Mouse (Mus musculus) kidney, embryonic 16.5 days (tissue): ENCODE data around the gene Gdnf. TPM values are rescaled to one million over a fixed set of nuclear protein-coding genes. Genes with fewer than 3 reads are reported as not detected.

Source experiments
- ATAC-seq: fragments of 200-750 bp; cut with Nextera tagmentation; 2 replicates; pipeline ENCODE4 v1.8.0; 2017; ENCODE audit warnings: moderate TSS enrichment; ENCODE audit not compliant: low FRiP score, low TSS enrichment
- H3K27ac ChIP-seq: fragments of 300-500 bp; sonication (generic); 2 replicates; pipeline ENCODE4 v1.5.1; 2014; ENCODE audit warnings: low read length
- H3K27me3 ChIP-seq: fragments of 300-500 bp; sonication (generic); 2 replicates; pipeline ENCODE4 v1.6.1; 2014; ENCODE audit warnings: low read length, control low read depth, mixed read lengths; ENCODE audit not compliant: insufficient read depth
- H3K36me3 ChIP-seq: fragments of 300-500 bp; sonication (generic); 2 replicates; pipeline ENCODE4 v1.6.1; 2014; ENCODE audit warnings: low read length, control low read depth, mixed read lengths; ENCODE audit not compliant: insufficient read depth
- H3K4me1 ChIP-seq: fragments of 300-500 bp; sonication (generic); 2 replicates; pipeline ENCODE4 v1.6.1; 2014; ENCODE audit warnings: low read length, control low read depth, mixed read lengths; ENCODE audit not compliant: insufficient read depth
- H3K4me2 ChIP-seq: fragments of 300-500 bp; sonication (generic); replicated peaks from 2 replicates; pipeline ENCODE4 v1.6.1; 2014; ENCODE audit warnings: low read depth, low read length
- H3K4me3 ChIP-seq: fragments of 300-500 bp; sonication (generic); 2 replicates; pipeline ENCODE4 v1.5.1; 2014; ENCODE audit warnings: mild to moderate bottlenecking, low read length
- H3K9ac ChIP-seq: fragments of 300-500 bp; sonication (generic); replicated peaks from 2 replicates; pipeline ENCODE4 v1.6.1; 2014; ENCODE audit warnings: low read length
- H3K9me3 ChIP-seq: fragments of 300-500 bp; sonication (generic); 2 replicates; pipeline ENCODE4 v1.6.1; 2016; ENCODE audit warnings: low read length, control low read depth
- WGBS: fragments of 180-500 bp; shearing (Covaris S2); extraction: QIAGEN DNeasy Blood & Tissue Kit; methylation state at CpG from one replicate; pipeline ENCODE4 v1.1.7; 2014; 5-methylcytosine and 5-hydroxymethylcytosine counted together
- polyA plus RNA-seq: library from polyadenylated mRNA; unstranded; fragments of >200 nt; fragmentation: Nextera tagmentation; extraction: Ambion mirVana; gene quantifications from 2 replicates; pipeline ENCODE4 v1.2.1, GENCODE M21; 2015

The Gdnf gene
- polyA plus RNA-seq, 1 experiment from 2014 or later = 6.8 TPM

GRCm38 (mm10) chr15:7857418-7857817 is 46.8 kb downstream of the Gdnf start:
- H3K4me2 ChIP-seq = no peak overlapping the region

GRCm38 (mm10) chr15:7858841-7859240 is 48.2 kb downstream of the Gdnf start:
- Histone ChIP-seq H3K4me1 (no peaks in the 10 kb centered on the region), H3K36me3 (no peaks in the 10 kb centered on the region), H3K9ac (no peak overlapping the region), H3K4me2 (no peak overlapping the region), H3K9me3 (no peaks in the 10 kb centered on the region), H3K27me3 (no peaks in the 10 kb centered on the region), H3K27ac (no peak overlapping the region), H3K4me3 (no peak overlapping the region)
- 80% methylated on average over 5 of the region's 5 CpGs for WGBS
- no peak for ATAC-seq

More at GRCm38 (mm10) chr15:7857418-7857817, 46.8 kb downstream of the Gdnf start:
- H3K27ac ChIP-seq = no peak overlapping the region
- ATAC-seq = no peak
- H3K4me3 ChIP-seq = no peak overlapping the region
- no peak overlapping the region for H3K9ac ChIP-seq
- H3K4me1 ChIP-seq = no peaks in the 10 kb centered on the region
- 63% methylated on average over 13 of the region's 13 CpGs for WGBS
- H3K27me3 ChIP-seq = no peaks in the 10 kb centered on the region
- no peaks in the 10 kb centered on the region for H3K9me3 ChIP-seq
- H3K36me3 ChIP-seq = no peaks in the 10 kb centered on the region

GRCm38 (mm10) chr15:7862890-7863289 is 52.2 kb downstream of the Gdnf start:
- Histone ChIP-seq H3K36me3 (no peaks in the 10 kb centered on the region), H3K27ac (no peak overlapping the region), H3K4me3 (no peak overlapping the region), H3K4me1 (no peaks in the 10 kb centered on the region), H3K4me2 (no peak overlapping the region), H3K9ac (no peak overlapping the region), H3K9me3 (no peaks in the 10 kb centered on the region), H3K27me3 (no peaks in the 10 kb centered on the region)
- 85% methylated on average over 5 of the region's 5 CpGs for WGBS
- no peak for ATAC-seq

GRCm38 (mm10) chr15:7863328-7863727 is 52.7 kb downstream of the Gdnf start:
- Histone ChIP-seq H3K9me3 (no peaks in the 10 kb centered on the region), H3K4me2 (no peak overlapping the region), H3K9ac (no peak overlapping the region), H3K27ac (no peak overlapping the region), H3K36me3 (no peaks in the 10 kb centered on the region), H3K27me3 (no peaks in the 10 kb centered on the region), H3K4me1 (no peaks in the 10 kb centered on the region), H3K4me3 (no peak overlapping the region)
- WGBS = 71% methylated on average over 5 of the region's 5 CpGs
- no peak for ATAC-seq

GRCm38 (mm10) chr15:7865305-7865704 is 54.7 kb downstream of the Gdnf start:
- Histone ChIP-seq H3K36me3 (no peaks in the 10 kb centered on the region), H3K4me3 (no peak overlapping the region), H3K27me3 (no peaks in the 10 kb centered on the region), H3K9ac (no peak overlapping the region), H3K4me2 (no peak overlapping the region), H3K4me1 (no peaks in the 10 kb centered on the region), H3K9me3 (no peaks in the 10 kb centered on the region), H3K27ac (no peak overlapping the region)
- WGBS = 95% methylated on average over 3 of the region's 3 CpGs
- no peak for ATAC-seq

- WGBS = 65% methylated on average over 5 of the region's 5 CpGs
- Histone ChIP-seq H3K36me3 (no peaks in the 10 kb centered on the region), H3K4me3 (no peak overlapping the region), H3K4me1 (no peaks in the 10 kb centered on the region), H3K4me2 (no peak overlapping the region), H3K9me3 (no peaks in the 10 kb centered on the region), H3K9ac (no peak overlapping the region), H3K27ac (no peak overlapping the region), H3K27me3 (no peaks in the 10 kb centered on the region)
- ATAC-seq = no peak
Measured at GRCm38 (mm10) chr15:7872473-7872872, 61.8 kb downstream of the Gdnf start.

GRCm38 (mm10) chr15:7875879-7876278 is 65.2 kb downstream of the Gdnf start:
- Histone ChIP-seq H3K4me1 (peaks cover 10% of the 10 kb centered on the region), H3K36me3 (no peaks in the 10 kb centered on the region), H3K4me3 (no peak overlapping the region), H3K27ac (no peak overlapping the region), H3K27me3 (no peaks in the 10 kb centered on the region), H3K9me3 (no peaks in the 10 kb centered on the region), H3K9ac (no peak overlapping the region), H3K4me2 (no peak overlapping the region)
- WGBS = 77% methylated on average over 6 of the region's 6 CpGs
- ATAC-seq = no peak

- Histone ChIP-seq H3K36me3 (peaks cover 5% of the 10 kb centered on the region; the same call in 1 of the 2 replicates), H3K27ac (no peak overlapping the region), H3K4me2 (no peak overlapping the region), H3K9me3 (no peaks in the 10 kb centered on the region), H3K4me3 (no peak overlapping the region), H3K4me1 (peaks cover 10% of the 10 kb centered on the region), H3K9ac (no peak overlapping the region), H3K27me3 (no peaks in the 10 kb centered on the region)
- ATAC-seq = no peak; the same call in 1 of the 2 replicates
- WGBS = 55% methylated on average over 22 of the region's 22 CpGs
Measured at GRCm38 (mm10) chr15:7877560-7878467, 67.2 kb downstream of the Gdnf start.

GRCm38 (mm10) chr15:7878861-7879260 is 68.2 kb downstream of the Gdnf start:
- Histone ChIP-seq H3K27me3 (no peaks in the 10 kb centered on the region), H3K36me3 (peaks cover 5% of the 10 kb centered on the region; the same call in 1 of the 2 replicates), H3K9ac (no peak overlapping the region), H3K27ac (no peak overlapping the region), H3K4me3 (no peak overlapping the region), H3K9me3 (no peaks in the 10 kb centered on the region), H3K4me2 (no peak overlapping the region), H3K4me1 (peaks cover 10% of the 10 kb centered on the region)
- 78% methylated on average over 10 of the region's 10 CpGs for WGBS
- ATAC-seq = no peak

GRCm38 (mm10) chr15:7879956-7880355 is 69.3 kb downstream of the Gdnf start:
- Histone ChIP-seq H3K36me3 (peaks cover 5% of the 10 kb centered on the region; the same call in 1 of the 2 replicates), H3K9me3 (no peaks in the 10 kb centered on the region), H3K4me3 (no peak overlapping the region), H3K4me1 (peaks cover 10% of the 10 kb centered on the region), H3K27me3 (no peaks in the 10 kb centered on the region), H3K27ac (no peak overlapping the region), H3K4me2 (no peak overlapping the region), H3K9ac (no peak overlapping the region)
- 51% methylated on average over 7 of the region's 7 CpGs for WGBS
- ATAC-seq = peak; percentile 64; the same call in 1 of the 2 replicates
